Mouse (Mus musculus) ES-E14 (cell line): ENCODE data around the gene Sgms2.

Source experiments
- HCFC1 ChIP-seq: IDR thresholded peaks from 2 replicates; pipeline ENCODE4 v1.6.1; 2012; ENCODE audit warnings: low read length, inconsistent platforms, borderline replicate concordance; ENCODE audit not compliant: insufficient read depth
- ZC3H11A ChIP-seq: IDR thresholded peaks from 2 replicates; pipeline ENCODE4 v1.6.1; 2012; ENCODE audit warnings: low read depth, mild to moderate bottlenecking, inconsistent platforms, low read length, borderline replicate concordance

GRCm38 (mm10) chr3:131315957-131316510 lies 175.2 kb downstream of the Sgms2 start:
- no peak for TF ChIP-seq HCFC1
- TF ChIP-seq ZC3H11A: no peak
